Mouse (Mus musculus) ES-E14 (cell line): ENCODE data around the gene Acaca.

Source experiments
- CHD2 ChIP-seq: IDR thresholded peaks from 2 replicates; pipeline ENCODE4 v1.6.1; 2014; ENCODE audit warnings: mild to moderate bottlenecking, low read depth, low read length, inconsistent platforms
- HCFC1 ChIP-seq: IDR thresholded peaks from 2 replicates; pipeline ENCODE4 v1.6.1; 2012; ENCODE audit warnings: low read length, inconsistent platforms, borderline replicate concordance; ENCODE audit not compliant: insufficient read depth
- MAFK ChIP-seq: IDR thresholded peaks from 2 replicates; pipeline ENCODE4 v1.6.1; 2014; ENCODE audit warnings: mild to moderate bottlenecking, low read depth, low read length, inconsistent platforms; ENCODE audit not compliant: insufficient read depth
- ZC3H11A ChIP-seq: IDR thresholded peaks from 2 replicates; pipeline ENCODE4 v1.6.1; 2012; ENCODE audit warnings: low read depth, mild to moderate bottlenecking, inconsistent platforms, low read length, borderline replicate concordance
- ZNF384 ChIP-seq: IDR thresholded peaks from 2 replicates; pipeline ENCODE4 v1.6.1; 2012; ENCODE audit warnings: low read depth, low read length, inconsistent platforms

GRCm38 (mm10) chr11:84251170-84251569, 121.7 kb downstream of the Acaca start:
- TF ChIP-seq CHD2: no peak
- no peak for TF ChIP-seq MAFK
- TF ChIP-seq ZC3H11A: no peak
- TF ChIP-seq HCFC1: no peak
- TF ChIP-seq ZNF384: no peak
